Mouse (Mus musculus) megakaryocyte, adult 5-6 weeks (primary cell): Measurements from ENCODE around the gene Mgat5b. TPM values are rescaled to one million over a fixed set of nuclear protein-coding genes. Genes with fewer than 3 reads are reported as not detected.
"Not testable (repeated sequence)": the region's sequence is repeated elsewhere in the genome, so short reads cannot be mapped to it uniquely, and the experiment has no call there.

Source experiments
- ATAC-seq: 2 replicates; pipeline ENCODE4 v1.8.0; 2016; ENCODE audit warnings: mild to moderate bottlenecking, inconsistent platforms; ENCODE audit not compliant: poor library complexity, severe bottlenecking
- total RNA-seq, 2 experiments: library from RNA; stranded (forward) in 1 of 2; stranded (reverse) in 1 of 2; fragments of 153-499, 151-499 nt in 1 of 2; fragments of 221-1000, 200-1000 nt in 1 of 2; gene quantifications; 2 replicates each; pipeline versions ENCODE4 v1.2.3 to v1.2.4; 2015 to 2017

Mgat5b gene
- not detected in 2 replicates for total RNA-seq (2015)
- 0.22 TPM in 1 of 2 replicates, not detected in the other for total RNA-seq (2017)

DNA sequence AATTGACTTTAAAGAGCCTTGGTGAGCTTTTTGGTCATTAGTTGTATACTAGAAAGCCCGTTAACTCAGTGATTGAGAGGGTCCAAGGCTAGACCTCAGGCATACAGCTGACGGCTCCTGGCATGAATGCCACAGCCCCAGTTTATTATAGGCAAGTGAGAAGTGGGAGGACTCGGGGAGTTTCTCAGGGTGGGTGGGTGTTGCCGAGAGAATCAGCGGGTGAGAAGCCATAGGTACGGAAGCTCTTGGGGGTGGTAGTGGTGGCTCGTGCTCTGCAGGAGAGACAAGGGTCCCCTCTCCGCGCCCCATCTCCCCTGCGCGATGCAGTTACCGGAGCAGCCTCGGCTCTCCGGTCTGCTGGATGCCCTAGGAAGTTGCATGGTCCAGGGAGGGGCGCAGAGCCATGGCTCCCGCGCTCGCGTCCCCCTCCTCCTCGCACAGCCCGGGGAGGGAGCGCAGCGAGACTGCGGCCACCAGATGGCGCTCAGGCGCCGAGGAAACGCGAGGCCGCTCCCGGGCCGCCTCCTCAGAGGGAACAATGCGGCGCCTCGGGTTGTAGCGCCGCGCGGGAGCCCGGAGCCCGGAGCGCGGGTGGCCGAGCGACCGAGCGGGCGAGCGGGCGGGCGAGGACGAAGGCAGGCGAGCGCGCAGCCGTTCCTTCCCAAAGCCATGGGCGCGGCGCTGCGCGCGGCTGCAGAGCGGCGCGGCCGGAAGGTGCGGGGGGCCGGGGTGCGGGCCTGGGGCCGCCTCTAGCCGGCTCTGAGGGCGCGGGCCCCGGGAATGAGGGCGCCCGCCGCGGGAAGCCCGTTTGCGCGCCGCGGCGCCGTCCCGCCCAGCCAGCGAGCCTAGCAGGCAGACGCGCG is at the start of gene Mgat5b:
Gene Mgat5b (plus strand): TSS at position 541 of the 863 bp plus-strand sequence.
- ATAC-seq = peak; percentile 92

DNA sequence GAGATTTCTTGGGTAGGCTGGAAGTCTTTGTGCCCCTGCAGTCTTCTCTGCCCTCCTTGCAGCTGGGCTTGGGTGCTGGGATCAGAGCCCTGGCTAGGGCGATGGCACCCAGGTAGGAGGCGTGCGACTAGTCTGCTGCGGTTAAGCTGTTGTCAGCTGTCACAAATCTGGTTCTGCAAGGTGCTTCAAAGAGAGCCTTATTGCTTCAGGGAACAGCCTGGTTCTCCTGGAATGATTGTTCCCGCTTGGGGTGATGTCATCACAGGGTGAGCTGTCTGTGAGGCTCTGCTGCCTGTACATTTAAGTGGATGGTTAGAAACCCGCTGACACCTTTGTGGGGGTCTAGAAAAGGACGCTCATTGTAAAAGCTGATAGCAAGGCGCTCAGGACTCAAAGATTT is 49.4 kb upstream of the Mgat5b start:
- ATAC-seq = no peak

DNA sequence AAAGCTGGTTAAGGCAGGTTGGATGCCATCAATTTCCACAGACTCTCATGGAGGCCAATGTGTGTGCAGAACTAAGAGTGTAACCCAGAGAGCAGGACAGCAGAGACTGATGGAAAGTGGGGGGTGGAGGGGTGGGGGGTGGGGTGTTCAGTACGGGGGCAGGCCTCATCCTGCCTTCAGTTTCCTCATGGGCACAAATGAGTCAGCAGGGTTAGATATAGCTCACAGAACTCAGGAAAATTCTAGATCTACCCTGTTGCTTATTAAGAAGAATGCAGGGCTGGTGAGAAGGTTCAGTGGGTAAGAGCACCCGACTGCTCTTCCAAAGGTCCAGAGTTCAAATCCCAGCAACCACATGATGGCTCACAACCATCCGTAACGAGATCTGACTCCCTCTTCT is 49.0 kb upstream of the Mgat5b start:
- no peak for ATAC-seq

DNA sequence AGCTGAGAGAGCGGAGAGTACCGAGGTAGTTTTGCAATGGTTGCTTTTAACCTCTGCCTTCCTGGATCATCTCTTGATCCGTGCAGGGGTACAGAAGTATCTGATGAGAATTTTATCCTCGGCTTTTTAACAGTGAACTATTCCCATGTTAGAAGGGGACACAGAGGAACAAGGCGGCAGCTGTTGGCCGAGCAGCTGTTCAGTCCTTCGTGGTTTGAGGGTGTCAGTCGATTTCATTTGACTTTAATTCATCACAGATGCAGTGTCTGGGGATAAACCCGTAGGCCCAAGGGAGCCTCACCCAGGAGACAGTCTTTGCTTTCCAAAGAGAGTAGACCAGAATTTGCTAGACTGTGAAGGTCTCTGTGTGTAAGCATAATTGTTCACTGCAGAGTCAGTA is 47.1 kb upstream of the Mgat5b start:
- ATAC-seq = no peak

DNA sequence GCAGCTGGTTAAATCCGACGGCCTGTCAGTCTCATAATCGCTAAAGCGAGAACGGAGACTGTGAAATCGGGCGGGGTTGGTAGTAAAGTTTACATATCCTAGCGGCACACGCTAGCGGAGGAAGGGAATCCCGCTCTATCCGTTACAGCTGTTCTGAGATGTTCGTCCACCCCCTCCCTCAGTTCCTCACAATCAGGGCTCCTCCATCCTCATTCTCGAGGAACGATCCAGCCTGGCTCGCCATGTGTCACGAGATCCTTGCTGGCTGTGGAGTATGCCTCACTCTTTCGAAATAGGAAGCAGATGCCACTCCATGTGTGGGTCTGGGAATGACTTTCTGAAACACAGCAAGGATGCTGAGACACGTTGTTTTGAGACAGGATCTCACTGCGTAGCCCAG is 44.7 kb upstream of the Mgat5b start:
- no peak for ATAC-seq

DNA sequence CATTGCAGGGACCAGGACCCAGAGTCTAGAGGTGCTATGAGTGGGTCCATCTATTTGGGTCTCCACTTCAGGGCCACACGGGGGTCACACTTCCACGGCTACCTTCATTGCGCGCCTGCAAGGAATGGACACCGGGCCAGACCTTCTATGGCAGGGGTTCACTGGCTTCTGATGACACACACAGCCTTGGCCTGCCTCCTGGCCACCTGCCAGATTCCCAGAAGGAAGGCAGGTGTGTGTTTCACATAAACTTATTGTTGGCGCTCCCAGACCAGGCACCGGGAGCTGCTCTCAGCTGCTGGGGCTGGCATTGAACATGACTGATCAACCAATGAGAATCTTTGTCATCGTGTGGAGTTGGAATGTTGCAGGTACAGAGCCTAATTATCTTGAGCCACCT is 40.2 kb upstream of the Mgat5b start:
- ATAC-seq = no peak

DNA sequence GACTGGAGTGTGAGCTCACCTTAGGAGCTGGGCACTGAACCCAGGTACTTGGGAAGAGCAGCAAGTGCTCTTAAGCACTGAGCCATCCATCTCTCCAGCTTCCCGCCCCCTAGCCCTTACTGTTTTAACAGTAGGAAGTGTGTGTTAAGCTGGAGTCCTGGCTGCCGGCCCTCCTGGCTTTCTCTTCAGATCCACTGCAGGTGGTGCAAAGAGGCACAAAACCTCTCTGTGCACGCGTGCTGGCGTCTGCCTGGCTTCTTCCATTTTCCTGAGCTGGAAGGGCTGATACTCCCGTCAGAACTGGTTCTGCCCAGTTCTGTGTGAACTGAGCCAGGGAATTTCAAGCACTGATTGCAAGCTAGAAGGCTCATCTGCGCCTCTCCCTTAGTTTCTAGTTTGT is 37.8 kb upstream of the Mgat5b start:
- ATAC-seq = no peak

DNA sequence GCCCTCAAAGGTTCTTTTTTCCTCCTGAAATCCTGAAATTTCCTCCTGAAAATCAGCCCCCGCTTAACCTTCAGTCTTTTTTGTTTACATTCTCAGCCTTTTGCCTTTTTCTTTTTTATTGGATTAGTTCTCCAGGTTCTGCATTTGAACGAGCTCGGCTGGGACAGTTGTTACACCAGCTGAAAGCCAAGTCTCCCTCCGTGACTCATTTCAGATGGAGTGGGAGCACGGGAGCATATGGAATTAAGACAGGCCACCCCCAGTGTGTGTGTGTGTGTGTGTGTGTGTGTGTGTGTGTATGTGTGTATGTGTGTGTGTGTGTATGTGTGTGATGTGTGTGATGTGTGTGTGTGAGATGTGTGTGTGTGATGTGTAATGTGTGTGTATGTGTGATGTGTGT is 37.2 kb upstream of the Mgat5b start:
- ATAC-seq = no peak

DNA sequence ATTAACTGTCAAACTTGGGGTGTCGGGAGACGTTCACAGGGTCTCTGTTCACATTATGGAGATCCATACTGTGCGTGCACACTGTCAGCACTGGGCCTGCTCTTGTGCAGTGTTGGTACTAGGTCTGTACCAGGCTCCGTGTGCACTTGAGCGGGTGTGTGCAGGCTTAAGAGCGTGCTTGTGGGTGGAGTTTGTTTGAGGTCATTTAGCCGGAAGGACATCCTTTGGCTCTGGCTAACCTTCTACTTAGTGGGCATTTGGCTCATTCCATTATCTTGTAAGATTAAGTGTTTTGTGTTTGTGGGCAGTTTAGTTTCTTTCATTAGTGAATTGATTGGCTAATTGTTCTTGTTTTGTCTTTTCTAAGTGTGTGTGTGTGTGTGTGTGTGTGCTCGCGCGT is 36.2 kb upstream of the Mgat5b start:
- ATAC-seq = no peak

DNA sequence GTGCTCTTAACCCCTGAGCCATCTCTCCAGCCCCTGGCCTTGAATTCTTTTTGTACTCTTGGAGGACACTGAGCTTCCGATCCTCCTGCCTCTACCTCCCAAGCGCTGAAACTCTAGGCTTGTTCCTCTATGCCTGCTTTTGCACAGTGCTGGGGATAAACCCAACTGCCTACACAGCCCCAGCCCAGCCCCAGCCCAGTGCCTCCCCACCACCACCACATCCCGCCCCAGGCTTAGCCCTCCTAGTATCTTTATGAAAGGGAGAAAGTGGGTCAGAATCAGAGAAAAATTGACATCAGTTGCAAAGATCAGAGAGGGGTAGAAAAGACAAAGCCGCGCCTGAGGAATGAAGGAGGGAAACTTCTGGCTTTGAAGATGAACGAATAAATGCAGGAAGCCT is 34.6 kb upstream of the Mgat5b start:
- ATAC-seq = no peak

DNA sequence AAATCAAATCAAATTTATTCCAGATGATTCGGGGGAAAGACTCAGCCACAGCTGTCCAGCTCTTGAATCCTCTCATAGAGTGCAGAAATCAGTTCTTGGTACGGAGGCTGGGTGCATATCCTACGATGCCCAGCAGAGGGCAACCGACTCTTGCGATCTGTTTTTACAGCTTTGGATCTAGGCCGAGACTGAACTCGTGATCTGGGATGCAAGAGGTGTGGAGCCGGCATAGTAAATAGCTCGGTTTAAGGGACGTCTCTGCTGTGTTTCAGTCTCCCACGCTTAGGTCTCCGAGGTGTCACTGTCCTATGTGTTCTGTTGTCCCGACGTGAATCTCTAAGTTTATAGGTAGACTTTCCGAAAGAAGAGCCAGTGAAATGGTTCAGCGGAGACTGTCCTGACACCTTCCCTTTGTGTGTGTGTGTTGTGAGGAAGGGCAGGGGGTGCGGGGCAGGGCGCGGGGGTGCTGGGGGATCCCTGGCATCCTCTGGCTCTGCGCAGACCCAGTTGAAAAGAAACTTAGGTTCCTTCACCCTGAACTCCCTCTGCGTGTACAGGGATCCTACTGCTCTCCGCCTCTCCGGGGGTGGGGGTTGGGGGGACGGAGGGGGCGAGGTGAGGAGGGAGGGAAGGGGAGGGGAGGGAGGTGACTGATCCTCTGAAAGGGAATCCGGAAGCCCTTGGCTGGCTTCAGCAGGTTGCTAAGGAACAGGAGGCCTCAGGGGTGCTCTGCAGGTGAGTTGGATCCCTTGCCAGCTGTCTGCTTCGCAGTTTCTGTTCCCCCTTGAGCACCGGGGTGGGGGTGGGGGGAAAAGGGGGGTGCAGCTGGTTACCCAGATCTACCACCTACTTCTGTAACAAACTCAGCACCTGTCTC is 33.1 kb upstream of the Mgat5b start:
- ATAC-seq = peak; percentile 85

DNA sequence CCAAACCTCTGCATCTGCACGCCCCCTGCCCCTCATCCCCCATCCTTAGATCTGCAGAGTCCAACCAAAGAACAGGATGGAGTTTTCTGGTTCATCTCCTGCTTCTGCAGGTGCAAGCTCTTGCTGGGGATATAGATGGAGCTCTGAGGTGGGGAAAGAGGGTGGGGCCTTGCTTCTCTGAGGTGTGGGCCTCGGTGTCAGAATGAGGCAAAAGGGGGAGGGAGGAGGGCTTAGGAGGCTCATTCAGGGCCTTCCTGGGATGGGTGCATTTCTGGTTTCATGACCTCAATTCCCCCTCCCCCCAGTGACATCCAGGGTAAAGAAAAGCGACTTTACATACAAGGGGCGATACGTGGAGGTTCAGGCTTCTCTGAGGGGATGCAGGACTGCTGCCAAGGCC is 31.5 kb upstream of the Mgat5b start:
- no peak for ATAC-seq

DNA sequence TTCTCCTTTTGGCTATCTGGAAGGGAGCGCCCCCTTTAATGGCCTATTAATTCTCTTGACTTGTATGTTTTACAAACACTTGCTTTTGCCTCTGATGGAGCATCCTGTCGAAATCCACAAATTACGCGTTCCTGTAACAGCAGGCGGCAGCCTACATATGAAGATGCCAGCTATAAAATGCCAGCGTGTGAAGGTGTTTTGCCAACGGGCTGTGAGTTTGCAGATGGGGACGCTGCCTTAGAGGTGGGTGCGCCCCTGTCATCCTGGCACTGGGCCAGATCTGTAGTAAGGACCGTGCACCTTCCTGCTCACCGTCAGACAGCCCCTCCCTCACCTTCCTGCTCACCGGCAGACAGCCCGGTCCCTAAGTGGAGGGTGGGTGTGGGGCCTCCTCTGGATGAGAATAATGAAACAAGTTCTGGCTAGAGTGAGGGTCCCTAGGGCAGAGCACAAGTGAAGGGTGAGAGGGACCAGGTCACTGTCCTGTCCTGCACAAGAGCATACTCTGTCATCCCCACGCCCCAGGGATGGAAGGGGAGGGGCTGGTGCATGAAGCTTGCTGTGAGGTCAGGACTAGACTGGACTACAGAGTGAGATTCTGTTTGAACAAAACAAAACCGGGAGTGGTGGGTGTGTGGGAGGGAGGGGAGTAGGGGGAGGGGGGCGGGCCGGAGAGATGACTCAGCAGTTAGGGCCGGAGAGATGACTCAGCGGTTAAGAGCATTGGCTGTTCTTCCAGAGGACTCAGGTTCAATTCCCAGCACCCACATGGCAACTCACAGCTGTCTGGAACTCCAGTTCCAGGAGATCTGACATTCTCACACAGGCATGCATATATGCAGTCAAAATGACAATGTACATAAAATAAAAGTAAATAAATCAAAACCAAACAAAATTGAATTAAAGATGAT is 24.9 kb upstream of the Mgat5b start:
- ATAC-seq = no peak

DNA sequence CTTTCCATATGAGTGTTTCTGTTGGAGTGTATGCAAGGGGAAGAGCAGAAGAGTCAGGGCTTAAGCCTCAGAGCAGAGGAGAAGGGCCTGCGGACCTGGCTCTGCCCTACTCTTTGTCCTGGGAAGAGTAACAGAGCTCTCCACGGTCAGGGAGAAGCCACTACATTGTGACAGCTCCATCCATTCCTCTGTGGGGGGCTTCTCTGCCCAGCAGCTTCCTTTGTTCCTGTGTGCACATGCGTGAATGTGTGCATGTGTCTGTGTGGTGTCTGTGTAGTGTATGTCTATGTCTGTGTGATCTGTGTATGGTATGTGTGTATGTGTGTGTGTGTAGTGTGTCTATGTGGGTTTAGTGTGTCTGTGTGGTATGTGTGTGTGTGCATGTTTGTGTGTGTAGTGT is 23.3 kb upstream of the Mgat5b start:
- ATAC-seq = no peak

DNA sequence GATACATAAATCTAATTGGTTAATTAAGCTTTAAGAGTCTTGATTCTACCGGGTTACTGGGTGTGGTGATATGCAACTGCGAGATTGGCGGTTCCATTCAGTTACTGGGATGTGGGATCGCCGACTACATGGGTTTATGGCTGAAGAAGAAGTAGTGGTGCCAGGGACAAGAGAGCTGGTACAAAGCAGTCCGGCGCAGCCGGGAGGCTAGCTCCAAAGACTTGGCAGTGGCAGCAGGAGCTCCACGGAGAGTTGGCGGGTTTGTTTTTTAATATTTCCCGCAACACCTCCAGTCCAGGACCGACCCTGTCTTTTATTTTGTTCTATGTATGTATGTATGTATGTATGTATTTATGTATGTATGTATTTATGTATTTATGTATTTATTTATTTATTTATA is 19.4 kb upstream of the Mgat5b start:
- no peak for ATAC-seq

DNA sequence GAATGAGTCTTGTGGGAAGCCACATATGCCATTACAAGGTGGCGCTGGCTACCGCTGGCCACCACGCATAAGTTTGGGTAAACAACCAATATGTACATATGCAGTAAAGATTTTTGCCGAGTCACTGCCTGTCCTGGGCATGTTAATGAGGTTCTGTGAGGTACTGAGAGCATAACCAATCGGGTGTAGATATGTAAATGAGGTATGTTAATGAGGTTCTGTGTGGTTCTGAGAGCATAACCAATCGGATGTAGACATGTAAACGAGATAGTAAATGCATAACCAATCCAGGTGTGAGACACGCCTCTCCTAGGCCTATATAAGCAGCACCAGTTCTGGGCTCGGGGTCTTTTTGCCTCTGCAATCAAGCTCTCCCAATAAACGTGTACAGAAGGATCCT is 16.1 kb upstream of the Mgat5b start:
- not testable (repeated sequence) for ATAC-seq

DNA sequence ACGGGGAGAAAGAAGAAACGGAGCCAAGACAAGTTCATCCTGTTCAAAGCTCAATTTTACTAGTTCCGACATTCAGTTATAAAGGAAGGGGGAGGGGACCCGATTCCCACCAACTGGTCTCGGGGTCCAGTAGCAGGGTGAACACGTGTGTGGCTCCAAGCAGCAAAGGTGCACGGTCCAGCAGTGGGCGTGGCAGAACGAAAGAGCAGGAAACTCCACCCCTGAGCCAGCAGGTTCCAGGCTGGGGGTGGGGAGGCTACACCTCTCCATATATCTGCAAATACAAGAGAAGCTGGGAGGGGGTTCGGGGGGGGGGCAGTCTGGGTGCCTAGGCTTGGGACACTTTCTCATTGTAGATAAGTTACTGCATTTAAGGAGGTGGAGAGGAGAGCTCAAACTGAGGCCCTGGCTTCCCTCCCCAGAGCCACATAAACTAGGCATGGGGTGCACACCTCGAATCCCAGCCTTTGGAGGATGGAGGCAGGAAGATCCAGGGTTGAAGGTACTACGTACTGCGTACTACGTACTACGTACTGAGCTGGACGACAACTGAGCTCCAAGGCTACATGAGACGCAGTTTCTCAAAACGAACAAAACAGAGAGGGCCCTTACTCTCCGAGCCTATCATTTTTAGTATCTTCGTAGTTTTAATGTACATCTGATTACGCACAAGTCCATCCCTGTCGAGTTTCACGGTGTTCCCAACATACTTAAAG is 12.8 kb upstream of the Mgat5b start:
- no peak for ATAC-seq

DNA sequence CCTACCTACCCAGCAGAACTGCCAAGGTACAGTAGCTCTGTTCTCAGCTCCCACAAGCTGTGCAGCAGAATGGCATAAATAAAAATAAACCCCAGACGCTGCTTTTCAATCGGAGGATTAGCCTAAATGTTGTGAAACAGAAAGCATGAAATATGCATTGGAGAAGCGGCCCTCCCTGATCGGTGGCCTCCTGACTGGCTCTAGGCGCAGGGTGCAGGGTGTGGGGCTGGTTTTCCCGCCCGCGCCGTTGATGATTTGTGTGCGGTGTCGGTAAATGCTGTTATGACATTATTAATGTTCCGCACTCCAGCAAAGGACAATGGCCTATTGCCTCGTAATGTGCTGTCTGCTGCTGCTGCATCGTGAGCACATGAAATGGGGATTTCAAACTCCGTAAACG is 5.1 kb upstream of the Mgat5b start:
- ATAC-seq = no peak

DNA sequence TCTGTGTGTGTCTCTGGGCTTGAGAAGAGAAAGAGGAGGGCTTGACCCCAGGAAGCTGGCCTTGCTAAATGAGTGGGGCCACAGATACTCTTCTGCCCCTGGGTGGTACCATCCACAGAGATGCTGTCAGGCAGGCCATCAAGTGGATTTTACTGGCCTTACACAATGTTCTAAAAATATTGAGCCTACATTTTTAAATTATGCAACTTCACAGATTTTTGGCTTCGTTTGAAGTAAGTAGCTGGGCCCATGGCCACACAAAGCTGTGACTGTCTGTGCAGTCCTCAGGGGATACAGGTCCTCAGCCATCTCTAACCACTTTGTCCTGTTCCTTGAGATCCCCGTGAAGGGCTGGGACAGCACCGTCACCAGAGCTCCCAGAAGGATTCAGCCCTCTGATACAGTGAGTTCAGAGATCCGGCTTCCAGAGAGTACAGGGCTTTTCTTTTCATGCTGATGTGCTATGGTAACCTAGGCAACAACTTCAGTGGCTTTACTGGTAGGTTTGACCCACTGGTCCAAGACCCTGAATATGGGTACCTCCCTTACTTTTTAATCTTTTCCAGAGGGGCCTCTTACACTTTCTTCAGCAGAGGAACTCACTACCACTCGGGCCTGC is 4.3 kb upstream of the Mgat5b start:
- ATAC-seq = no peak

DNA sequence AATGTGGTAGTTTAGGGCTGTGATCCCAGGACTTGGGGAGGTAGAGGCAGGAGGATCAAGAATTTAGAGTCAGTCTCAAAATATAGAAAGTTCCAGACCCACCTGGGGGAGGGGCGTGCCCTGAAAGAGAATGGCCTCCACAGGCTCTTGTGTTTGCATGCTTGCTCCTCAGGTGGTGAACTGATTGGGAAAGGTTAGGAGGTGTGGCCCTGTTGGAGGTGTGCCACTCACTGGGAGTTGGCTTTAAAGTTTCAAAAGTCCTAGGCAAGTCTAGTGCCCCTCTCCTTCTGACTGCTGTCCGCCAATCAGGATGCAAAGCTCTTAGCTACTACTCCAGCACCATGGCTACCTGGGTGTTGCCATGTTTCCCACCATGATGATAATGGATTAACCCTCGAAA is 3.4 kb upstream of the Mgat5b start:
- no peak for ATAC-seq
